In the genomic region with DNA sequence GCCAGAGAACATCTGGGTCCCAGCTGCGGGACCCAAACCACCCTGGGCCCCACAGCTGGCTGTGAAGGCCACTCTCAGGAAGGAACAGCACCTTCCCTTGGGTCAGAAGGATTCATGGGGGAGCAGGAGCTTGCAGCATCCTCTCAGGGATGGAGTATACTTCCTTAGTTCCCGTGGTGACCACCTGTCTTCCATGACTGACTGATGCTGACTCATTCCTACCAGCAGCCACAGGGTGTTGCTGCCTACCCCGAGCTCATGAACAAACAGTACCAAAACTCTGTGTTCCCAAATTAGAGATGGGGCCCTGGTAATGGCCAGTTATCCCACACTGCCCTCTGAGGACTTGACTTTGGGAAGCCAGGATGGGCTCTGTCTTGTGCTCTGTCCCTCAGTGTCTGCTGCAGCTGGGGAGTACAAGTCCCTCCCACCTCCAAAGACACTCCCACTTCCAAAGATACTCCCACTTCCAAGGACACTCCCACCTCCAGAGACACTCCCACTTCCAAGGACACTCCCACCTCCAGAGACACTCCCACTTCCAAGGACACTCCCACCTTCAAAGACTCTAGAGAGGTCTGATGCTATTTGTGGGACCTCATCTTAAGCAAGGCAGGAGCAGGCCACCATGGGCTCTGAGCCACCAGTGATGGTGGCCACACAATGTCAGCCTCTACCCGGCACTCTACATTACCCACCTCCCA, we compare ENCODE assay signal across 11 mouse cellular contexts. TPM values are rescaled to one million over a fixed set of nuclear protein-coding genes. Genes with fewer than 3 reads are reported as not detected.
DNase-seq lines count a peak whose midpoint lies in the region; ATAC-seq and TF ChIP-seq lines count a peak whose summit lies in the region.
"Had no signal": no experiment of that assay in that cellular context is flagged by ENCODE, and none has a peak within 500 bp of the region (broad histone marks: within the 10 kb centered on the region; RNA-seq: fewer than 3 reads in every experiment).

No protein-coding gene starts in this region.

- TF ChIP-seq CTCF in C2C12 (IDR thresholded peaks at IDR 0.05; ENCODE audit: control insufficient read depth, insufficient read depth, insufficient read length), result no peak
- no peak for TF ChIP-seq CTCF in thymus, adult 2 months (IDR thresholded peaks at IDR 0.05; ENCODE audit: borderline replicate concordance, control insufficient read depth, extremely low read depth, insufficient read depth, low read length, poor library complexity)

- 0 out of 2 replicates have a peak, but pooled peaks have one; percentile 19 for ATAC-seq in heart, embryonic 14.5 days (ENCODE audit: insufficient number of reproducible peaks, insufficient read depth, low FRiP score, low read depth)

- no peak overlapping the region for H3K9ac ChIP-seq in heart, embryonic 14.5 days (ENCODE audit: low read length)

- no peaks in the 10 kb centered on the region for H3K9me3 ChIP-seq in heart, embryonic 14.5 days (ENCODE audit: control insufficient read depth, low read length)

- H3K79me3 ChIP-seq in C2C12 (ENCODE audit: low read depth), result no peaks in the 10 kb centered on the region

- H3K36me3 ChIP-seq in heart, embryonic 14.5 days (ENCODE audit: control insufficient read depth, insufficient read depth, low read length), result no peaks in the 10 kb centered on the region
- H3K36me3 ChIP-seq in C2C12 (ENCODE audit: control insufficient read depth, insufficient read depth), result no peaks in the 10 kb centered on the region
- no peaks in the 10 kb centered on the region for H3K36me3 ChIP-seq in thymus, adult 2 months (ENCODE audit: control insufficient read depth, insufficient read depth, low read length)

- no peaks in the 10 kb centered on the region for H3K79me2 ChIP-seq in C2C12 (ENCODE audit: control insufficient read depth, insufficient read depth)

- no peak overlapping the region for H3ac ChIP-seq in C2C12 (ENCODE audit: control insufficient read depth, insufficient read length, low read depth)

- DNase-seq in heart, postnatal 36 days, result no peak
- peak; percentile 11 for DNase-seq in c-Kit-negative CD71-positive TER-119-positive erythroid progenitor cells, embryonic 14.5 days (ENCODE audit: low read depth, low spot score)
- peak; percentile 63 for DNase-seq in lung, postnatal 10 days
- no peak for DNase-seq in layer of hippocampus, adult 11-12 months (ENCODE audit: low spot score)
- no peak for DNase-seq in thymus, adult 2 months
- DNase-seq in right cerebral cortex, postnatal 14 days, result no peak
- DNase-seq: cerebellum, adult 9-11 months; kidney, postnatal 10 days had no signal

- H3K4me3 ChIP-seq in heart, embryonic 14.5 days (ENCODE audit: control insufficient read depth in 1 of 2, insufficient read depth in 1 of 2, low read depth in 1 of 2, low read length in 2 of 2), result no peak overlapping the region
- H3K4me3 ChIP-seq in C2C12 (ENCODE audit: insufficient read depth, poor library complexity, severe bottlenecking), result no peak overlapping the region
- no peak overlapping the region for H3K4me3 ChIP-seq in thymus, adult 2 months (ENCODE audit: control insufficient read depth, insufficient read depth, low read length)

- no peaks in the 10 kb centered on the region for H3K27me3 ChIP-seq in heart, embryonic 14.5 days (ENCODE audit: control insufficient read depth, insufficient read depth, low read length)
- no peaks in the 10 kb centered on the region for H3K27me3 ChIP-seq in C2C12 (ENCODE audit: control insufficient read depth, insufficient read depth, insufficient read length)
- no peaks in the 10 kb centered on the region for H3K27me3 ChIP-seq in thymus, adult 2 months (ENCODE audit: control insufficient read depth, insufficient read depth, low read length)

- H3K4me1 ChIP-seq in heart, embryonic 14.5 days (ENCODE audit: control insufficient read depth in 2 of 2, insufficient read depth in 2 of 2, low read length in 2 of 2), result peaks cover 2 to 3% of the 10 kb centered on the region in 2 experiments; a peak in 1 of 4 replicates
- peaks cover 11% of the 10 kb centered on the region for H3K4me1 ChIP-seq in thymus, adult 2 months (replicated peaks; ENCODE audit: control insufficient read depth, insufficient read depth, low read length)

- TF ChIP-seq POLR2A in thymus, adult 2 months (IDR thresholded peaks at IDR 0.05; ENCODE audit: control insufficient read depth, extremely low read depth, insufficient read depth, low read length, poor library complexity), result no peak

- H3K4me2 ChIP-seq in heart, embryonic 14.5 days (ENCODE audit: low read length), result no peak overlapping the region

- intact Hi-C loops in heart, postnatal 36 days (cut with DNase I), result no loop called here

- H3K27ac ChIP-seq in heart, embryonic 14.5 days (replicated peaks in 1 of 2; ENCODE audit: control insufficient read depth in 1 of 2, insufficient read depth in 1 of 2, low read depth in 2 of 2, low read length in 2 of 2), result no peak overlapping the region
- no peak overlapping the region for H3K27ac ChIP-seq in thymus, adult 2 months (ENCODE audit: control insufficient read depth, insufficient read depth, low read length)

- 55% methylated on average over 4 of the region's 4 CpGs for WGBS in heart, embryonic 14.5 days
- 52% methylated on average over 4 of the region's 4 CpGs for WGBS in thymus, adult 2 months

TF ChIP-seq in C2C12, 6 proteins besides CTCF, POLR2A, EP300 and RAD21:
- TF ChIP-seq MYOD1 (IDR thresholded peaks at IDR 0.05; ENCODE audit: control insufficient read depth, insufficient read length, low read depth) (peak; percentile 75), CEBPB (IDR thresholded peaks at IDR 0.05; ENCODE audit: low read depth) (no peak)

RNA-seq across cellular contexts. Expression of gene Lamc3, which starts 14.7 kb away (rescaled TPM):
- 0.19 and 0.24 TPM in 2 replicates for polyA plus RNA-seq in heart, embryonic 14.5 days (2014; fragmentation: Nextera tagmentation; extraction: Ambion mirVana)
- 1 to 10 TPM in 1 of 2 experiments, under 1 TPM in 1; 0.67 to 1.0 TPM for total RNA-seq in heart, postnatal 36 days (2021)
- 0.02 TPM for polyA plus RNA-seq in C2C12 (2012; fragmentation: generic; extraction: Trizol)
- polyA plus RNA-seq in thymus, adult 2 months (2012; rRNA removed), result 1.1 and 1.2 TPM in 2 replicates

RNA-seq across cellular contexts. Expression of gene Aif1l, which starts 48.1 kb away (rescaled TPM):
- polyA plus RNA-seq in heart, embryonic 14.5 days (2014; fragmentation: Nextera tagmentation; extraction: Ambion mirVana), result 68.5 and 72.7 TPM in 2 replicates
- 1 to 10 TPM; 1.6 to 3.2 TPM for total RNA-seq in heart, postnatal 36 days (2021)
- 55.4 TPM for polyA plus RNA-seq in C2C12 (2012; fragmentation: generic; extraction: Trizol)
- polyA plus RNA-seq in thymus, adult 2 months (2012; rRNA removed), result 3.4 and 5.0 TPM in 2 replicates

RNA-seq across cellular contexts. Expression of gene Fibcd1, which starts 56.0 kb away (rescaled TPM):
- 0.04 TPM in 1 of 2 replicates, not detected in the other for polyA plus RNA-seq in heart, embryonic 14.5 days (2014; fragmentation: Nextera tagmentation; extraction: Ambion mirVana)
- total RNA-seq in heart, postnatal 36 days (2021), result not detected
- 1.1 TPM for polyA plus RNA-seq in C2C12 (2012; fragmentation: generic; extraction: Trizol)
- polyA plus RNA-seq in thymus, adult 2 months (2012; rRNA removed), result 0.81 and 1.0 TPM in 2 replicates
- polyA plus RNA-seq: heart, postnatal 0 days had no signal

Comparison
In these comparisons a context has a peak if more than half of its experiments do, and no peak if none do; other contexts are left out.
1. DNase-seq: peak in c-Kit-negative CD71-positive TER-119-positive erythroid progenitor cells, embryonic 14.5 days (single experiment) and lung, postnatal 10 days (single experiment); none in heart, postnatal 36 days (0 of 2), layer of hippocampus, adult 11-12 months (single experiment), thymus, adult 2 months (single experiment) and right cerebral cortex, postnatal 14 days (single experiment).